Mouse (Mus musculus): ENCODE data around the gene Cisd3.
"Not testable (repeated sequence)": the region's sequence is repeated elsewhere in the genome, so short reads cannot be mapped to it uniquely, and the experiment has no call there.

Gene Cisd3

DNA sequence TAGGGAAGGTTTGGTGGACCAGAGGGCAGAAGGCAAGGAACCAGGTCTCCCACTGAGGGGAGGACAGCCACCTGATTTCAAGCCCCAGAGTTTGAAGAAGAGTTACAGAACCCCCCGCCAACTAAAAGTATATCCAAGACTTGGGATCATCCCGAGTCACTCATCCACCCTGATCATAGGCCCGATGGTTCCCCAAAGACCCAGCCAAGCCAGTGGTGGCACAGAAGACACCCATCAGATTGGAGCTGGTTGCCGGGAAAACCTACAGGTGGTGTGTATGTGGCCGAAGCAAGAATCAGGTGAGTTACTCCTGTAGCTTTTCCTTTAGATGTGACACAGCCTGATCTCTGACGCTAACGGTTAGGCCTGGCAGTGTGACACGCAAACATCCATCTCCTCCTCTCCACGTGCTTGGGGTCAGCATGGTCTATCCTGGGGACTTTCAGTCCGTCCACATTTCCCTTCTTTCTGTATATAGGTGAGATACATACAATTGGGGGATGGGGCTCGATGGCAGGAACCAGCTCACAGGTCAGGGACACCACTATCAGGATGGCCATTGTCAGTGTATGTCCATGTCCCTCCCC lies 789 bp downstream of the Cisd3 start:
- DNase-seq (ENCODE audit: low read depth, low spot score): no peak

DNA sequence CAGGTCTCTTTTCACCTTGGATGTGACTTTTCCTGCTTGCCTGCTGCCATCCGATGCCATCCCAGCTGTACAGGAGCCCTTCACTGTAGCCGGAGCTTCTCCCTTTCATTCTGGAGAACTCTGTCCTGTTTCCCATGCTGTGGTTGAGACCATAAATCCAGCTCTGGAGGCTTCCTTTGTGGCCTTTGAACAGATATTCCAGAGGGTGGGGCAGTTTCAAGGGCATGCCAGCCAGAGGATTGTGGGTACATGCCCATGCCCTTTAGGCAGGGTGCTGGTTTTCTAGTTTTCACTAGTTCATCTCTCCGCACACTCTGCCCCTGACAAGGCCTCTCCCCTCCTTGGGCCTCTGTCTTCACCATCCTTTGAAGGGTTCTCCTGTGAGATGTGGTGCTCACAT lies 1.4 kb downstream of the Cisd3 start:
- DNase-seq (ENCODE audit: low read depth, low spot score): no peak

DNA sequence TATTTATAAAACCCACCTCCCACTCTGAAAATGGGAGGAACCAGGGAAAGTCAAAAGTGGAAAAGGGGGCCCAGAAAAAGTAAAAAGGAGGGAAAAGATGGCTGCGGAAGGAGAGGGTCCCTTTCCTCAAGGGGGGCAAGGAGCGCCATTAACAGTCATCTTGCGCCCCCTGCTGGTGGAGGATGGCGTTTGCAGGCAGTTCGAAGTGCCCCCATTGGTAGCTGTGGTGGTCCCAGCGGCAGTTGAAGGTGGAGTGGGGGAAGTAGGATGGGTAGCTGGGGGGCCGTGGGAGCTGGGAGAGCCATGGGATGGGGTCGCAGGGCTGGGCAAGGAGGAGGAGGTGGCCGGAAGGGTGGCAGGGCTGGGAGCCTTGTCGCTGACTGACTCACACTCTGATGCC lies 4.2 kb downstream of the Cisd3 start:
- no peak for DNase-seq (ENCODE audit: low read depth, low spot score)

DNA sequence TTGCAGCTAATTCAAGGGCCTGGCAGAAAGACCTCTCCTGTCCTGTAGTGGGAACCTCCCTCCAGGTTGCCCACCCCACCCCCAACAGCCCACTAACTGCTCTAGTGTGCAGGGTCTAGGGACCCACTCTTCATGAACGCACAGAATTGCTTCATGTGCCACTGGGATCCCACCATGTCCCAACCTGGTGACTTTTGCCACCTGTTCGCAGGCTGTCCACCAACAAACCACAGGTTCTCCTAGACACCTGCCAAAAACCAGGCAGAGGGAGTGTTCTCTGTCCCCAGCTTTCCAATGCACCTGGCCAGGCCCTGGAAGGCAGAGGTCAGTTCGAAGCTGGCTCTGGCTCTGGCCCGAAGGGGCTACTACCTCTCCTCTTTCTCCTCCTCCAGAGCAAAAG lies 8.8 kb downstream of the Cisd3 start:
- DNase-seq (ENCODE audit: low read depth, low spot score): no peak

DNA sequence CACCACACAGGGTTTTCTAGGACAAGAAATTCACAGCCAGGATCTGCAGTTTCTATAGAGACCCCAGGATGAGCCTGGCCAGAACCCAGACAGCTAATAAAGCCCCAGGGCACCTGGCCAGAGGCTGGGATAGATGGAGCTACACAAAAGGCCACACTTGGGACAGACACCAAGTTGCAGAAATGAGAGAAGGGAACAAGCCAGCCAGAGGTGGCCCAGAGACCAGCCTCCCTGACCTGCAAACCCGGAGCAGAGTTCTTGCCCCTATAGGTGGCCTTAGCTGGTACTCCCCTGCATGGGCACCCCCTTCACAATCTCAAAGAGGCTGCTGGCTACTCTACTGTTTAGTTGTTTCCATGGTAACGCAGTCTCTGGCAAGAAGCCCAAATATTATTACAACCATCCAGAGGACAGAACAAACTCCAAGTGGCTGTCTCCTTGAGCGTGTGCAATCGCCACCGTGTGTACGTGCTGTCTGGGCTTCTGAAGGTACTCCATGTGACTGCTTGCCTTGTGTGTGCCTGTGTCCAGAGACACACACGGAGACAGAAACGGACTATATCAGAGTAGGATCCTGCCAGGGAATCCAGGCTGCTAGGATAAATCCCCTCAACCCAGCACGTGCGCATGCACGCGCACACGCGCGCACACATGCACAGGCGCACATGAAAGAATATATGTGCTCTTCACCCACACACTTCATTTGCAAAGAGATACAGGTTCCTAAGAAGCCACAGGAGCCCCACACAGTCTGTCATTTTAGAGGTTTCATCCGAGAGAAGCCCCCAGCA lies 9.5 kb downstream of the Cisd3 start:
- no peak for DNase-seq (ENCODE audit: low read depth, low spot score)

DNA sequence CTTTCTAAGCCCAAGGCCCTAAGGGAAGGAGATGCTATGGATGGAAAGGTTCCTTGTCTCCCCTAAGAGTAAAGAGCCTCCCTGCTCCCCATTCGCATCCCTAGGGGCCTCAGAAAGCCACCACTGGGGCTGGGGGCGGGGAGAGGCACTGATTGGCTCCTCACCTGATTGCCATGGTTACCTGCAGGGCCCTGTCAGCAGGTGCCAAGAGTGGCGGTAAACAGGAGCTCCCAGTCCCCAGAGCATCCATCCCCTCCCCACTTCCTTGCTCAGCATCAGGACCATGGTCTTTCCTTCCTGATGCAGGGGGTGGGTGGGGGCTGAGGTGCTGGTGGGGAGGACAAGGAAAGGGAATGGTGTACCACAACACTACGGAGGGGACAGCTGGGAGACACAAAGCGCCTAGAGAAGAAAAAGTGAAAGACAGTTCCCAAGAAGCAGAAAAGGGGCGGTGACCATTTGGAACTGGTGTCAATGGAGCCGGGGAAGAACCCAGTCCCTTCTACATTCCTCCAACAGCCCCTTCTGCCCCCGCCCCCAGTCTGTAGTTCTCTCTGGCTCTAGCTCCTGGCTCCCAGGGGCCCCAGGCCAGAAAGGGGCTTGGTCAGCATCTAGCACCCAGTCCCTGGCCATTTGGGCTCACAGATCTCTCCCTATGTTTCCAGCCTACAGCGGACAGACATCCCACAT lies 10.2 kb downstream of the Cisd3 start:
- DNase-seq (ENCODE audit: low read depth, low spot score): no peak

DNA sequence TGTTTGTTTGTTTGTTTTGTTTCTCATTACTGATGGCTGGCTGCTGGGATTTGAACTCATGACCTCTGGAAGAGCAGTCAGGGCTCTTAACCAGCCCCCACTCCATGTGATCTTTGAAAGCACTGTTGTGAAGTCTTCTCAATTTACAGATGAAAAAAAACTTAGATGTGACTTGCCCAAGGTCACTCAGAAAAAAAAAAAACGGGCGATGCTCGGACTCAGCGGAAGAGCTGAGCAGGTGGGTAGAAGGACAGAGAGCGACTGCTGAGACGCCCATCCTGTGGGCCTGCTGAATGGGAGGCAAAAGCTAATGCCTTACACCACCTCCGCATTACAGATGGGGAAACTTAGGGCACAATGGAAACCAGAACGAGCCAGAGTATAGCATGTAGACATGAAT lies 11.0 kb downstream of the Cisd3 start:
- DNase-seq (ENCODE audit: low read depth, low spot score): no peak

DNA sequence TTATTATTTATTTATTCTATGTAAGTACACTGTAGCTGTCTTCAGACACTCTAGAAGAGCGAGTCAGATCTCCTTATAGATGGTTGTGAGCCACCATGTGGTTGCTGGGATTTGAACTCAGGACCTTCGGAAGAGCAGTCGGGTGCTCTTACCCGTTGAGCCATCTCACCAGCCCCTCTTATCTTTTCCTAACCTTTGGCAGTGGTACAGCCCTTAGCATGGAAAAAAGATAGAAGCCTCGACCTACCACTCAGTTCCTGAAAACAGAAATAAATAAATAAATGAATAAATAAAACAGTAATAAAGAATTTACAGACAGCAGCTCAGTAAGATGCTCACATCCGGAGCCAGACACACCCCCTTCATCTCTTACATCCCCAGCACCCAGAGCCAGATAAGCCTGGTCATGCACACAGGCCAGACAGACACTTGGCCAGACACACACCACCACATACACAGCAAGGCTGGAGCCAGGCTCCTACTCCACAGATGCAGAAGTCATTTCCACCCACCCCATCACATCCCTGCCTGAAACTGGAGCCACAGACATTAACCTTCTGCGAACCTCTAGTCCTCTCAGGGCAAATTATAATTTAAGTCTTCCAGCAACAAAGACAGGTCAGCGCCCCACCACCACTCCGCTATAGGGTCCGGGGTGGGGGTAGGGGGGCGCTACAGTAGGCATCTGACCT lies 11.7 kb downstream of the Cisd3 start:
- no peak for DNase-seq (ENCODE audit: low read depth, low spot score)

DNA sequence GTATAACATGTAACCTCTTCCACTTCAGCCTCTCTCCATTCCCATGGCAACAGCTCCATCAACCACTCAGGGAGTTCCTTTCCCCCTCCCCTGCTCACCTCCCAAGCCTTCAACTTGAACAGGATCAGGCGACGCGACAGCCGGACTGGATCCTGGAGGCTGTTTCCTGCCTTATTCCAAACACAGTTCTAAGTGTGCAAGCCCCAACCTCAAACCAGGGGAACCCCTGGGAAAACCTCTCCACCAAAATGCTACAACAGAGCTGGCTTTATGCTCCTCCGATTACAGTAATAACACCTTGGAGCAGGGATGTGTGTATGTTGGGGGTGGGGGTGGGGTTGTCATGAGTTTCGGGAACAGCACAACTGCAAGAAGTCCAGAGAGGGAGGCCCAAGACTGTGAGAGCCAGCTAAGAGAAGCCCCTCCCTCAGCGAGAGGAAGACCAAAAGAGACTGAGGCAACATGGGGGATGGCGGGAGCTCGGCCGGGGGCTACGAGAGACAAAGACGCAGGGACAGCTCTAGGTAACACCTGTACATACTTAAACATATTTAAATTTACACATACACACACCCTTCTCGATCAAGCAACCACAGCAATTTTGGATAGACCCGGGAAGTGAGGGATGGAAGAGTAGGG lies 12.4 kb downstream of the Cisd3 start:
- DNase-seq (ENCODE audit: low read depth, low spot score): no peak

DNA sequence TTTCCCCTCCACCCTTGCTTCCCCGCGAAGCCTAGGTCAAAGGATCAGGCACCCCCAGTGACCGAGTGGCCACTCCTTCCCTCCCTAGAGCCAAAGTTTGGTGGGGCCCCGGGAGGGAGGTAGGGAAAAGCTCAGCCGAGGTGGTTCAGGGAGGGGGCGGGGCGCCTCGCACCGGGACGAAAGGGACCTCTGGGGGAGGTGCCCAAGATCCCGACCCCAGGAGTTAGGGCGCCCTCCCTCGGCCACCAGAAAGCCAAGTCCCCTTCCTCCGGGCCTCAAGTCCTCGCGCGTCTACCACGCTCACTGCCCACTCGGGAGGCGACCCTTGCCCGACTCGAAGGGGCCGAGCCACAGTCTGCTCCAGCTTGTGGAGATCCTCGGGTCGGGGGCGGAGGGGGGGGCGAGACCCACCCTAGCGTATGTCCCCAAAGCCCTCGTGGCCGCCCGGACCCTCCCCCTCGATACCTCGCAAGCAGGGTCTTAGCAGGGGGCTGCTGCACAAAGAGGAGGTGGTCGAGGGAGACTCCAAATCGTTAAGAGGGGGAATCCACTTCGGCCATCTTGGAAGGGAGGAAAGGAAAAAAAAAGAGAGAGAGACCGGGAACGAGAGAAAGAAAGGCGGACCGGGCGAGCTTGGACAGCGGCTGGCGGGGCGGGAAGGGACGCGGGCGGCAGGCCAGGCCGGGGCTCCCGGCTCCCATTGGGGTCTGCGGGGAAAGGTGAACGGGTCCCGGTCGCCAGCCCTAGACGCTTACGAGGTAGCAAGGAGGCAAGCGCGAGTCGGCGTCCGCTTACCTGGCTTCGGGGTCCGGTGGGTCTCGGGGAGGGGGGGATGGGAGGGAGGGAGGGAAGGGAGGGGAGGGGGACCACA lies 13.3 kb downstream of the Cisd3 start:
- DNase-seq (ENCODE audit: low read depth, low spot score): no peak

DNA sequence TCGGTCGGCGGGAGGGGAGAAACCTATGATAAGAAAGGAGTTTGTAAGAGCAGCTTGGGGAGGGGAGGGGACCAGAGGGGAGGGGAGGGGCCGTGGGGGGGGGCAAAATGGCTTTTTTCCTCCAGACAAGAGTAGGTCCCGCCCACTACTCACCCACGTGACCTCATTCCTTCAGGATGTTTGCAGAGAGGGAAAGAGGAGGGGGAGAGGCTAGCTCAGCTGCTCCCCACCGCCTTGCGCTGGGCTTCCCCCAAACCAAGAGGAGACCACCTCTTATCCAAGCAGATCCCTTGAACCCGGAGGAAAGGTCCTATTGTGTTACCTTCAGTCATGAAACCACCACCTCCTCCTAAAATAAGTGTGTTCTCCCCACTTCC lies 14.0 kb downstream of the Cisd3 start:
- DNase-seq (ENCODE audit: low read depth, low spot score): peak; percentile 42

DNA sequence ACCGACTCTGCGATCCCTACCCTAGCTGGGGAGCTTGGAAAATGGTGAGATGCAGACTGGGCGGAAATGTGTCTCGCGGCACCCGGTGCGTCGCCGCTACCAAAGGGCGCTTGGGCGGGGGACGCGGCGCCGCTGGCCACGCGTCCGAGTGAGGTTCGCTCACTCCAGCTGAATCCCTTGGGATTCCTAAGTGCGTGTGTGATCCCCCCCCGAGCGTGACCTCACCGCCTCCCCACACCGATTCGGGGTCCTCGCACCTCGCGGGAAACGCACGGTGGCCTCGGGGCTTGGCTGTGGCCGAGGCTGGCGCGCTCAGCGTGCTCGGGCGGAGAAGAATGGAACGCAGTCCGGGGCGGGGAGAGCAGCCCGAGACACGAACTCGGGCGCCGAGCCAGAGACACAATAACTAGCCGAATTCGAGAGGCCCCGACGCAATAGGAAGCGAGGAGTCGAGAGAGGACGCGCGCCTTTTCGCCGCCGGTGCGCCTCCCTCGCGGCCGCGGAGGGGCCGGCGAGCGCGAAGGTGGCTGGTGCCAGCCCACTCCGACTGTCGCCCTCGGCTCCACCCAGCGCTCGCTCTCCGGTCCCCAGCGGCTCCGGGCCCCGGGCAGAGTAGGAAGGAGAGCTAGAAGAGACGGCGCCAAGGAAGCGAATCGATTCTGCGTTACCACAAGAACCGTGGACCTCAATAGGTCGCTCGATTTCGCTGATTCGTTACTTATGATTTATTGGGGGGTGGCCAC lies 14.5 kb downstream of the Cisd3 start, which contains the start of gene Pcgf2:
Gene Pcgf2 (minus strand): TSS at position 495 of the 743 bp plus-strand sequence.
- no peak for DNase-seq (ENCODE audit: low read depth, low spot score)

DNA sequence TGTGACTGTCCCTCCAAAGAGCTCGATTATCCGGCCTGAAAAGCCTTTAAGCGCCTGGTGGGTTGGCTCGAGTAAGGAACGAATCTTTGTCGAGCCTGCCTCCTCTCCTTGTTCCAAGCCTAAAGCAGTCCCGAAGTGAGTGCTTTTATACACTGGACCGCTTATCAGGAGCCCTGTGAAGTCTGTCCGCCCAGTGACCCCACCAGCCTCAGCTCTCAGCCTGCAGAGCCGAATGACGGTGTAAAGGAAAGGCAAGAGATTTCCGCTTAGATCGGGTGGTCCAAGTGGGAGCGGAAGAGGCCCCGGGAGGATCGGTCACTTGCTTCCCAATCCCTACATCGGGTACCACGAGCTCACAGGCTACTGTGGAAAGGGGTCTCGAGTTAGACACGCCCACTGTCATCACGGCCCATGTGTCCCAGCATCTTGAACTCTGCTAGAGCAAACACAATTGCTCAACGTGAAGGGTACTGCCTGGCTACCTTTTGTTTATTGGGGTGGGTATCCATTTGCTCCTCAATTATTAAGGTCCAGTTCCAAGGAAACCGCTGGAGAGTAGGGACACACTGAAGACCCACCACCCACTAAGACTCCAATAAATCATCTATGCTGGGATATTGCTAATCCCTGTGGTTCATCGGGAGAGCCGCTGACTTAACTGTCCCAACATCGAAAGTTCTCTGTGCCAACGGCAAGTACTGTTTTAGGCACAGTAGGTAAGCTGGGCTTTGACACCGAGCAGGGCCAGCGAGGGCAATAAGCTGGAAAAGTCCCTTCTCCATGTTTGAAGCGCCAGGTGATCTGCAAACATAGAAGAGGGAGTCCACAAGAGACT lies 15.3 kb downstream of the Cisd3 start:
- no peak for DNase-seq (ENCODE audit: low read depth, low spot score)

DNA sequence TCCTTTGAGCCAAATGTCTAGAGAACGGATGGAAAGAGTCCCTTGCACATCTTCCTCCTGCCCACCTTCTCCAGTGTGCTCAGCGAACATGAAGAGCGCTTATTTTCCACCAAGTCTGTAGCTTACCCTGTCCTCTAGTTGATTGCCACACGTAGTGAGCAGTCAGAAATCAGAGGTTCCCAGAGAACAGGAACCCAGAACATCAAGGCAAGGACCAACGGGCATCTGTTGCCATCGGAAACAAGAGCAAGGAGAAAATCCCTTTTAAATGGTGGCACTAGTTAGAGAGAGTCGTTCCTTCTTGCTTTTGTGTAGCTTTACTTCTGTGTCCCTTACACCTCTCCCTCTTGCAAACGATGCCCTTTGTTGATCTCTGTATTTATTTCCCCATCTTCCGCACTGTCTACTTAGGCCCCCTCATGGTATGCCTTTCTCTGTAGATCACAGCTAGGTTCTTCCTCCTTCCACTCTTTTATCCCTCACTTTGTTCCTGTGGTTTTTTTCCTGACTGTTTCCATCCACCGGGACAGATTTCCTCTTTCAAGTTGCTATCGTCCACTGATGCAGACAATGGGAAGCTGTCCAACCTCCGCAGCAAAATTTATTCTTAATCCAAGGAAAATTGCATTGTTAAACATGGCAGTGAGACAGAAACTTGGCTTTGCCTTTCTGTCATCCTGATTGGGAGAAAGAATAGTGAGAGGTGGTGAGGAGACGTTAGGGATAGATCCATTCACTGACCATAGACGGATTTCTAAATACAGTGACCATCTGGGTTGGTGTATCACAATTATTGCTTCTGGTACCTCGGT lies 16.2 kb downstream of the Cisd3 start:
- DNase-seq (ENCODE audit: low read depth, low spot score): no peak

DNA sequence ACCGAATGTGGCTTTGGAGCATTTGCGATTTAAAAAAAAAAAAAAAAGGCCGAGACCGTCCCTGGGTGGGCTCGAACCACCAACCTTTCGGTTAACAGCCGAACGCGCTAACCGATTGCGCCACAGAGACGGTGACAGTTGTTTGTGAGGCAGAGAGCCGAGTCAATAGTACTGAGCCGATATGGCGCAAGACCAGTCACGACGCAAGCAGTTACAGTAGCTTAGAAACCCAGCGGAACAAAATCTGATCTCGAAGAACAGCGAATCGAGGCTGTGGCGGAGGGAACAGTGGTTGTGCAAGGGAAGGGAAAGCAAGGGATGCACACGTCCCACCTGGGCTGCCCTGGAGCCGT lies 16.7 kb downstream of the Cisd3 start:
- peak; percentile 69 for DNase-seq (ENCODE audit: low read depth, low spot score)

DNA sequence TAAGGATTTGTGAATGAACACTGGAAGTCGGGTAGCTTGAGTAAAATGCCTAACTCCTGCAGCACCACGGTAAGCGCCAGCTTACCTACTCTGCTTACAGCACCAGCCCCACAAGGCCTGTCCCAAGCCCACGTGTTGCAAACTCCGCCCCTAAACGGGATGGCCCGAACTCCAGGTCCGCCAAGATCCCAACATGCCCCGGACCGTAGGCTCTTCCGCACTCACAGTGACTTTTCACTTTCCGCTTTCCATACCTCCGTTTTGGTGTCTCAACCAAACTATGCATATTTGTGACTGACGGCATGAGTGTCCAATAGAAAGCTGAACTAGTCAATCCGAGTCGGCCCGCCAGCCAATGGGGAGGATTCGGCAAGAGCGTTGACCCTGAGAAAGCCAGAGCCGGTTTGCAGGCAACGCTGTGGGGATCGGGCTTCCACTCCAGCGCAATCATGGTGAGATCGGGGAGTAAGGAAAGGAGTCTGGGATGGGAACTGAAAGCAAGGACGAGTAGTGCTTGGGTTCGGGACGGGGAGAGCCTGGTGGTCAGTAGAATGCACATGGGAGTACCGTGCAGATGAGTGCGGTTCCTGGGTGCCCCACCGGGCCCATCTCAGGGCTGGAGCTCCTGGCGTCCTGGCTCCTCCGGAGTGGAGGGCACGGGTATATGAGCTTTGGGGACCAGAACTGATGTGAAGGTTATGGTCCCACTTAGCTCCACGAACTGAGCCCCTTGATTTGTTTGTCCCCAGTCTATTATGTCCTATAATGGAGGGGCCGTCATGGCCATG lies 17.6 kb downstream of the Cisd3 start, which contains the start of gene Psmb3:
Gene Psmb3 (plus strand): TSS at position 361 of the 788 bp plus-strand sequence.
- DNase-seq (ENCODE audit: low read depth, low spot score): peak; percentile 100

DNA sequence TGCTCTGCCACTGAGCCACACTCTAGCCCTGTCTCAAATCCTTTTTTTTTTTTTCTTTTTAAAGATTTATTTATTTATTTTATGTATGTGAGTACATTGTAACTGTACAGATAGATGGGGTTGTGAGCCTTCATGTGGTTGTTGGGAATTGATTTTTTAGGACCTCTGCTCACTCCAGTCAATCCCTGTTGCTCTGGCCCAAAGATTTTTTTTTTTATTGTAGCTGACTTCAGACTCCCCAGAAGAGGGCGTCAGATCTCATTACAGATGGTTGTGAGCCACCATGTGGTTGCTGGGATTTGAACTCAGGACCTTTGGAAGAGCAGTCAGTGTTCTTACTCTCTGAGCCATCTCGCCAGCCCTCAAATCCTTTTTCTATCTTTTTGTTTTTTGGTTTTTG lies 24.4 kb downstream of the Cisd3 start:
- DNase-seq (ENCODE audit: low read depth, low spot score): not testable (repeated sequence)
